In genomic region chr2:163261362-163262054, GRCm38 (mm10) we compare ENCODE assay signal across 17 mouse cellular contexts. TPM values are rescaled to one million over a fixed set of nuclear protein-coding genes. Genes with fewer than 3 reads are reported as not detected.
DNase-seq lines count a peak whose midpoint lies in the region; ATAC-seq lines count a peak whose summit lies in the region.
"Had no signal": no experiment of that assay in that cellular context is flagged by ENCODE, and none has a peak within 500 bp of the region (broad histone marks: within the 10 kb centered on the region; RNA-seq: fewer than 3 reads in every experiment).

No protein-coding gene starts in this region.

- no peak overlapping the region for H3K4me3 ChIP-seq in heart, embryonic 16.5 days (ENCODE audit: low read length)
- H3K4me3 ChIP-seq in midbrain, embryonic 15.5 days: no peak overlapping the region
- H3K4me3 ChIP-seq: heart, embryonic 10.5 days had no signal

- H3K9me3 ChIP-seq in heart, embryonic 16.5 days (replicated peaks; ENCODE audit: control insufficient read depth, low read length): no peaks in the 10 kb centered on the region
- no peaks in the 10 kb centered on the region for H3K9me3 ChIP-seq in midbrain, embryonic 15.5 days
- H3K9me3 ChIP-seq: heart, embryonic 10.5 days had no signal

- no peaks in the 10 kb centered on the region for H3K36me3 ChIP-seq in heart, embryonic 16.5 days (ENCODE audit: control insufficient read depth, insufficient read depth)
- no peaks in the 10 kb centered on the region for H3K36me3 ChIP-seq in midbrain, embryonic 15.5 days (replicated peaks)
- H3K36me3 ChIP-seq: heart, embryonic 10.5 days had no signal

- 0 out of 2 replicates have a peak, but pooled peaks have one; percentile 52 for ATAC-seq in heart, embryonic 16.5 days (replicated peaks; ENCODE audit: extremely low read depth, insufficient read depth, low FRiP score)
- ATAC-seq in midbrain, embryonic 15.5 days (replicated peaks): no peak
- no peak for ATAC-seq in megakaryocyte-erythroid progenitor cell, adult 5-6 weeks (replicated peaks; ENCODE audit: low FRiP score, low TSS enrichment, poor library complexity, severe bottlenecking)
- ATAC-seq: forebrain, postnatal 0 days; inflammation-experienced regulatory T-cells, adult 6 months had no signal

- no peak for DNase-seq in heart, adult 11 months
- peak; percentile 39 for DNase-seq in brain, adult 2 months (ENCODE audit: low read depth, low spot score)
- DNase-seq in liver: peak; percentile 32
- DNase-seq in left cerebral cortex, adult 9 months (ENCODE audit: low spot score in 2 of 2): no peak
- DNase-seq: cerebellum, adult 2 months; forebrain, postnatal 0 days; gastrocnemius, postnatal 10 days; heart, postnatal 36 days; lung, embryonic 14.5 days; thymus, postnatal 36 days had no signal

- 66% methylated on average over 6 of the region's 6 CpGs for WGBS in heart, embryonic 16.5 days
- 68% methylated on average over 6 of the region's 6 CpGs for WGBS in midbrain, embryonic 15.5 days

- H3K9ac ChIP-seq in heart, embryonic 16.5 days (ENCODE audit: low read length): no peak overlapping the region
- H3K9ac ChIP-seq in midbrain, embryonic 15.5 days: no peak overlapping the region
- H3K9ac ChIP-seq: forebrain, postnatal 0 days; lung, embryonic 14.5 days had no signal

- no peak overlapping the region for H3K27ac ChIP-seq in heart, embryonic 16.5 days (ENCODE audit: low read length)
- H3K27ac ChIP-seq in midbrain, embryonic 15.5 days: peak overlapping the region; percentile 55; the same call in 1 of the 2 replicates
- H3K27ac ChIP-seq: heart, embryonic 10.5 days; kidney, postnatal 0 days had no signal

- H3K27me3 ChIP-seq in heart, embryonic 16.5 days (ENCODE audit: control insufficient read depth, insufficient read depth, low read length): no peaks in the 10 kb centered on the region
- no peaks in the 10 kb centered on the region for H3K27me3 ChIP-seq in midbrain, embryonic 15.5 days (replicated peaks)

- H3K4me2 ChIP-seq in heart, embryonic 16.5 days (ENCODE audit: low read depth, low read length): no peak overlapping the region
- H3K4me2 ChIP-seq in midbrain, embryonic 15.5 days: no peak overlapping the region
- H3K4me2 ChIP-seq: lung, embryonic 14.5 days had no signal

- H3K4me1 ChIP-seq in heart, embryonic 16.5 days (ENCODE audit: control insufficient read depth, insufficient read depth, low read length): no peaks in the 10 kb centered on the region
- H3K4me1 ChIP-seq in midbrain, embryonic 15.5 days: peaks cover 7% of the 10 kb centered on the region

RNA-seq across cellular contexts. Expression of gene Tox2, which starts 58.6 kb away (rescaled TPM):
- polyA plus RNA-seq in heart, embryonic 16.5 days (2015; fragmentation: Nextera tagmentation; extraction: Ambion mirVana): 4.8 and 6.1 TPM in 2 replicates
- polyA plus RNA-seq in midbrain, embryonic 15.5 days (2015; fragmentation: Nextera tagmentation; extraction: Ambion mirVana): 47.4 and 55.1 TPM in 2 replicates
- 0.87 TPM in 1 of 2 replicates, not detected in the other for total RNA-seq in megakaryocyte-erythroid progenitor cell, adult 5-6 weeks (2014; fragmentation: Nextera tagmentation)
- total RNA-seq in megakaryocyte-erythroid progenitor cell, adult 5-6 weeks (2017): 4.1 TPM in 1 of 2 replicates, not detected in the other
- total RNA-seq: neutrophil, adult 5-6 weeks had no signal

Comparison
In these comparisons a context has a peak if more than half of its experiments do, and no peak if none do; other contexts are left out.
1. DNase-seq: peak in brain, adult 2 months (single experiment) and liver (single experiment); none in heart, adult 11 months (single experiment) and left cerebral cortex, adult 9 months (0 of 2).